Mouse (Mus musculus): ENCODE results near the gene Xrn2.

DNA sequence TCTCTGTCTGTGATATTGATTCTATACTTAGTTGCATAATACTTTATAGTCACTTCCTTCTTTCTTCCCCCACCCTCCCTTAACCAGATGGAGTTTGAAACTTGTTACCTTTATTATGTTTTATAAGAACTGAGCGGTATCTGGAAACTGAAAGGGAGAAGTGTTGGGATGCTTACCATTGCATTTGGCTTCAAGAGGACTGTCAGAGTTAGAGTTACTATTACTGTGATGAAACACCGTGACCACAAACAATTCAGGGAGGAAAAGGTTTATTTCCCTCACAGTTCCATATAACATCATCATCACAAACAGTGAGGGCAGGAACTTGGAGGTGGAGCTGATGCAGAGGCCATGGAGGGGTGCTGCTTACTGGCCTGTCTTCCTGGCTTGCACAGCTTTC, 23.1 kb downstream of the Xrn2 start:
- TF ChIP-seq POLR2A (IDR thresholded peaks at IDR 0.05; ENCODE audit: control insufficient read depth, extremely low read depth, insufficient read depth, low read length, poor library complexity) (no peak), CTCF (IDR thresholded peaks at IDR 0.05; ENCODE audit: borderline replicate concordance, control insufficient read depth, extremely low read depth, insufficient read depth, low read length, poor library complexity) (no peak)
